Mouse (Mus musculus): ENCODE measurements around the gene Prepl.

- TF ChIP-seq CTCF (IDR thresholded peaks at IDR 0.05; ENCODE audit: insufficient read depth, low read length) (no peak), POLR2A (IDR thresholded peaks at IDR 0.05; ENCODE audit: borderline replicate concordance, extremely low read depth, low read depth, low read length) (no peak)
Observed at GRCm38 (mm10) chr17:85073214-85073613, 16.8 kb downstream of the Prepl start.
